Mouse (Mus musculus): Measurements from ENCODE around the gene Mettl7b.

Gene Mettl7b

DNA sequence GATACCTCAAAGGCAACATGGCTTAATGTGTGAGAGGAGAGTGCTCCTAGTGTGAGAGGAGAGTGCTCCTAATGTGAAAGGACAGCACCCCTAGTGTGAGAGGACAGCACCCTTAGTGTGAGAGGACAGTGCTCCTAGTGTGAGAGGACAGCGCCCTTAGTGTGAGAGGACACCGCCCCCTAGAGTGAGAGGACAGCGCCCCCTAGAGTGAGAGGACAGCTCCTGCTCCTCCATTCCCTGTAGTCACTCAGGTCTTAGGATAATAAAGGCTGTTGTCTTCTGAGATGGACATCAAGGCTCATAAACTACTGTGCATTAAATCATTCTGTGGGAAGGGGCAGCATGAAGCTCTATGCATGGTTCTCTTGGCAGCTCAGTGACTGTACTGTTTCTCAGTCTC, 15.1 kb downstream of the Mettl7b start:
- peak; percentile 54 to 58 for DNase-seq

GRCm38 (mm10) chr10:128940475-128941061, 20.2 kb downstream of the Mettl7b start:
- DNase-seq: no peak

GRCm38 (mm10) chr10:128938974-128939373, 21.8 kb downstream of the Mettl7b start:
- peak in 1 of 2 experiments; percentile 27 for DNase-seq

- DNase-seq: peak; percentile 91 to 97
Observed at GRCm38 (mm10) chr10:128938457-128938856, 22.3 kb downstream of the Mettl7b start.

- peak; percentile 42 to 54 for DNase-seq
Observed at GRCm38 (mm10) chr10:128937756-128938390, 22.9 kb downstream of the Mettl7b start.

GRCm38 (mm10) chr10:128935826-128936440, 24.9 kb downstream of the Mettl7b start:
- peak; percentile 39 to 44 for DNase-seq

GRCm38 (mm10) chr10:128934997-128935787, 25.6 kb downstream of the Mettl7b start:
- DNase-seq: peak in 1 of 2 experiments; percentile 41

GRCm38 (mm10) chr10:128933976-128934721, 26.6 kb downstream of the Mettl7b start:
- DNase-seq: peak; percentile 24 to 51

DNA sequence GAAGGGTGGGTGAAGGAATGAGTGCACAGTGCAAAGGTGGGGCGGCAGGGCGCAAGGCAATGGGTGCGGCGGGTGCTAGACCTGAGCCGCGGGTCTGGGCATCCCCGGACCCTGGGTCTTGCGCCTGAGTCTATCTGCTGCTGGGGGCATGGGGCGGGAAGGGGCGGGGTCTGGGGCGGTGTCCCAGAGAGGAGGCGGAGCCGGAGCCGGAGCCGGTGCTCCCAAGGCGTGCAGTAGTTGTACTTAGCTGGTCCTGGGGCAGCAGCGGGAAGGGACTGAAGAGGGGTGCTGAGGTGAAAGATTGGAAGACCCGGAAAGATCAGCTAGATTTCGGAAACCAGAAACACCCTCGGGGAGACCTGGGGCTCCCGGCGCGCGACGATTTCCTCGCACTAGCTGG, 27.2 kb downstream of the Mettl7b start, which contains the start of gene Itga7:
TSS of gene Itga7 (plus strand) at position 245 of the 400 bp plus-strand sequence.
- peak; percentile 70 to 74 for DNase-seq

- DNase-seq: no peak
Observed at GRCm38 (mm10) chr10:128931441-128931840, 29.3 kb downstream of the Mettl7b start.

DNA sequence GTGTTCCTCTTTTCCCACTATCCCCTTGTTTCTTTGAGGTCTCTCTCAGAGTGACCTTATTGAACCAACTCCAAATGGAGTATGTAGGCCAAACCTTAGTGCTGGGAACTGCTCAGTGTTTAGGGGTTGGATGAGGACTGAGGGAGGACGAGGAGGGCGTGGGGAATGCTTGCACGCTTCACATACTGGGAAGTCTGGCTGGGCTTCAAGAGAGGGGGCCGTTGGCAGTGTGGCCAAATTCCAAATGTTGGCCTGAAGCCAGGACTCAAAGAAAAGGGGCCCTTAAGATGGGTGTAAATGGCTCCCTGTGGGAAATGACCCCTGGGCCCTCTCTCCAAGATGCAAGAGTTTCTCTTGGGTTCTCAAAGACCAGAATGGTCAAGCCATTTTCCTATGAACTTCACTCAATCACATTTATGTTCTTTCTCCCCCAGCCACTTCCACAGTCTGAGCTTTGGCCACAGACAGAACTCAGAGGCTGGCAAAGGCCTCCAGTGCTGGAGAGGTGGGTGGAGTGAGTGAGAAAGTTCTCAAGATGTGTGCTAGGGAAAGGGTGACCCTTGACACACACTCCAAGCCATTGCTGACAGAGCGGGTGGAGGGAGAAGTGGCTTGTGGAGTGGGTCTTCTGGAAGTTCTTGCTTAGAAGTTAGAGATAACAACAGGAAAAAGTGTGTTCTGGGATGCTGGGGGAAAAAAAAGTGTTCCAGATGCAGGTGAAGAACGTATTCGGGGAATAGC, 31.0 kb downstream of the Mettl7b start:
- no peak for DNase-seq

GRCm38 (mm10) chr10:128928356-128928755, 32.4 kb downstream of the Mettl7b start:
- no peak for DNase-seq

GRCm38 (mm10) chr10:128923935-128924334, 36.9 kb downstream of the Mettl7b start, which contains the start of gene Bloc1s1:
Bloc1s1 (minus strand) TSS chr10:128924035.
- DNase-seq: peak in 1 of 2 experiments; percentile 46

DNA sequence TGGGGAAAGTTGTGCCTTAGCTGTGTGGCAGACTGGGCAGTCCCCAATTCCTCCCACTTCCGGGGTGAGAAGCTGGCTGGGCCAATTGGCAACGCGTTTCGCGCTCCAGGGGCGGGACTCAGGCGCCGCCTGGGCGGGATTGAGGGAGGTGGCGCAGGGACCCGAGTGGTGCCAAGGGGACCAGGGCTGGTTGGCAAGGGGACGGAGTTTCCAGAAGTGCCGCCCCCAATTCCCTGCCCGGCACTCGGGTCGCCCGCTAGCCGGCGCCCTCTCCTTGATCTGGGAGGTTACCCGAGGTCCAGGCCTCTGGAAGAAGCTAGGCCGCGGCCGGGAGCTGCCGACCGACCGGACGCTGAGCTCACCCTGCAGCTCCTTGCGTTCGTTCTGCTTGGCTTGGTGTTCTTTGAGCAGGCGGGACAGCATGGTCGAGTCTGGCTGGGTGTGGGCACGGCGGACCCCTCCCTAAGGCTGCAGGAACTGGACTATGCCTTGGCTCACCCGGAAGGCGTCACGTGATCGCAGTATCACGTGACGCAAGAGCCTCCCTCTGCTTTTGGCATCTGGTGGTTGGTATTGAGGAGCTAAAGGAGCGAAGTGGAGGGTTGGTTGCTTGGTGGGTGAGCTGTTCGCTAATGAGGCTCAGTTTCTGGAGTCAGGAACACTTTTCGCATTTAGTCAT, 37.6 kb downstream of the Mettl7b start:
- DNase-seq: peak; percentile 94 to 97

- no peak for DNase-seq
Observed at GRCm38 (mm10) chr10:128922822-128923012, 38.1 kb downstream of the Mettl7b start, which contains the start of gene Rdh5. Rdh5 (minus strand) TSS chr10:128922888.

GRCm38 (mm10) chr10:128921883-128922821, 38.6 kb downstream of the Mettl7b start:
- no peak for DNase-seq

- no peak for DNase-seq
Observed at GRCm38 (mm10) chr10:128921251-128921650, 39.5 kb downstream of the Mettl7b start.

GRCm38 (mm10) chr10:128920736-128921161, 40.0 kb downstream of the Mettl7b start:
- no peak for DNase-seq

DNA sequence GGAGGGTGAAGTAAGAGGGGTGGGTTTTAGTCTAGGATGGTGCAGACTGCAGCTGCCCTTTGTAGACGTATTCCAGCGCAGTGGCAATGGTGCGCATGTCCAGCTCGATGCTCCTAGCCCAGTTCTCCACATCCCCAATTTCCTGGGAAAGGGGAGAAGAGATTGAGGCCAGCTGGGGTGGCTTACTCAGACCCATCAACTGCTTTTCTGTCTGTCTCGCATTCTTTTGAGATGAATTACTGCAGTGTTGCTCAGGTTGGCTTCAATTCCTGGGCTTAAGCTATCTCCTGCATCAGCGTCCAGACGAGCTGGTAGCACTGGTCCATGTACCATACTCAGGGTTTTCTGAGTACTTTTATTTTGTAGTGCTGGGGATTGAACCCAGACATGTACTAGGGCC, 40.8 kb downstream of the Mettl7b start:
- DNase-seq: no peak

- DNase-seq: peak in 1 of 2 experiments; percentile 50
Observed at GRCm38 (mm10) chr10:128919203-128919631, 41.6 kb downstream of the Mettl7b start.
